Mouse (Mus musculus) bone marrow macrophage, adult 2 months (primary cell): ENCODE data around the gene Cdca7l.

Source experiments
- CTCF ChIP-seq: IDR thresholded peaks from 2 replicates; pipeline ENCODE4 v1.5.1; 2012; ENCODE audit warnings: low read depth, mild to moderate bottlenecking, low read length, moderate library complexity
- POLR2A ChIP-seq: IDR thresholded peaks from 2 replicates; pipeline ENCODE4 v1.6.1; 2012; ENCODE audit warnings: mild to moderate bottlenecking, low read depth, low read length, borderline replicate concordance

DNA sequence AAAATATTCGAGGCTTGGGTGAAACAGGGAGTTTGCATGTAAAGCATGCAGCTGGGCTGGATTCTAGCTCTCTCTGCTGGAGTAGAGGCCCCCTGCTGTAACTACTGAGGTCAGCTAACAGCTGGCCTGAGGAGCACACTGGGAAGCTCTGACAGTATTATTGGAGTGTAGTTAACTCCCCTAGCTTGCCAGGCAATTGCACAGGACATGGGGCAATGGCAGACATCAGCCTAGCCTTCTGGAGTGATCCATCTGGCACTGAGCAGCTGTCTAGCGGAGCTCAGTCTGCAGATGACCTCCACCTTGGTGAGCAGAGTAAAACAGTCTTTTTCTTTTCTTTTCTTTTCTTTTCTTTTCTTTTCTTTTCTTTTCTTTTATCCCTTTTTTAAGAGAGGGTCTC, 33.9 kb upstream of the Cdca7l start:
- TF ChIP-seq CTCF = no peak
- TF ChIP-seq POLR2A = no peak
